Mouse (Mus musculus) testis, adult 2 months (tissue): Measurements from ENCODE around the gene Plcb2.

ENCODE experiments used
- CTCF ChIP-seq: fragments of 200-500 bp; IDR thresholded peaks from 2 replicates; pipeline ENCODE4 v1.5.1; 2012; ENCODE audit warnings: low read depth, mild to moderate bottlenecking, inconsistent platforms, low read length, moderate library complexity; ENCODE audit not compliant: control insufficient read depth, insufficient read depth, insufficient replicate concordance
- POLR2A ChIP-seq: fragments of 200-500 bp; IDR thresholded peaks from 2 replicates; pipeline ENCODE4 v1.6.1; 2012; ENCODE audit warnings: low read depth, mild to moderate bottlenecking, inconsistent platforms, low read length, moderate library complexity; ENCODE audit not compliant: control insufficient read depth

DNA sequence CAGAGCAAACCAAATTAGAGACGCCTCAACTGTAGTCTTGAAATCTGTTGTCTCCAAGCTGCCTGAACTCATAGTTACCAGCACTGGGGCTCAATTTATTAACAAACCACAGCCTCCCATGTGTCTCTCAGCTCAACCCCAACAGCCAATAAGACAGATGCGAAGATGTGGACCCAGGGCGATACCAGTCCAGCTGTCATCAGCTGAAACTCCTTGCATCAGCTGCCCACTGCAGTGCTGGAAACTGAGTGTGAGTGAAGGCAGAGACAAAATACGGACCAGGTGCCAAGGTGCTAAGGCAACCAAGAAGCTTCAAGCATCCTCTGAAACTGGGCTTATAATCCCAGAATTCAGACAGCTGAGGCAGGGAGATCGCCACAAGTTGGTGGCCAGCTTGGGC is 3.7 kb upstream of the Plcb2 start:
- TF ChIP-seq POLR2A: no peak
- TF ChIP-seq CTCF: no peak
